Mouse (Mus musculus): Measurements from ENCODE around the gene Kcnh3. TPM values are rescaled to one million over a fixed set of nuclear protein-coding genes. Genes with fewer than 3 reads are reported as not detected.
"Not testable (repeated sequence)": the region's sequence is repeated elsewhere in the genome, so short reads cannot be mapped to it uniquely, and the experiment has no call there.

Kcnh3 gene
- total and polyA plus RNA-seq, 2 experiments: 0.09 TPM; not detected in 1

- no peak for TF ChIP-seq CTCF (IDR thresholded peaks at IDR 0.05; ENCODE audit: low read depth, low read length)
- TF ChIP-seq POLR2A (IDR thresholded peaks at IDR 0.05; ENCODE audit: extremely low read depth, insufficient read depth, low read length): no peak
- Histone ChIP-seq H3K27me3 (ENCODE audit: control insufficient read depth, insufficient read depth, low read length) (no peaks in the 10 kb centered on the region), H3K4me1 (ENCODE audit: control insufficient read depth, insufficient read depth, low read length) (peaks cover 5% of the 10 kb centered on the region; the same call in 1 of the 2 replicates), H3K4me3 (ENCODE audit: insufficient read depth, low read depth, low read length) (peak overlapping the region; percentile 84), H3K36me3 (ENCODE audit: control insufficient read depth, insufficient read depth, low read length) (peaks cover 3% of the 10 kb centered on the region; the same call in 1 of the 2 replicates), H3K9ac (ENCODE audit: low read depth, low read length) (peak overlapping the region; percentile 64), H3K79me2 (ENCODE audit: control insufficient read depth, insufficient read depth, low read length) (peaks cover 5% of the 10 kb centered on the region; the same call in 1 of the 2 replicates), H3K27ac (replicated peaks; ENCODE audit: insufficient read depth, low read depth, low read length) (peak overlapping the region; percentile 96)
- DNase-seq (ENCODE audit: extremely low read depth, low read depth, low spot score): peak; percentile 9
- 3% methylated on average over 22 of the region's 22 CpGs for WGBS
These were observed 27.9 kb downstream of the Kcnh3 start for GRCm38 (mm10) chr15:99252381-99253174.

- not testable (repeated sequence) for H3K27ac ChIP-seq (replicated peaks; ENCODE audit: insufficient read depth, low read depth, low read length); H3K79me2 ChIP-seq (ENCODE audit: control insufficient read depth, insufficient read depth, low read length); H3K4me1 ChIP-seq (ENCODE audit: control insufficient read depth, insufficient read depth, low read length); DNase-seq (ENCODE audit: extremely low read depth, low read depth, low spot score); H3K9ac ChIP-seq (ENCODE audit: low read depth, low read length); H3K4me3 ChIP-seq (ENCODE audit: insufficient read depth, low read depth, low read length); H3K36me3 ChIP-seq (ENCODE audit: control insufficient read depth, insufficient read depth, low read length); H3K27me3 ChIP-seq (ENCODE audit: control insufficient read depth, insufficient read depth, low read length)
- WGBS: 50% methylated on average over 2 of the region's 2 CpGs
These were observed 28.5 kb downstream of the Kcnh3 start for GRCm38 (mm10) chr15:99253175-99253479.

- 96% methylated on average over 6 of the region's 6 CpGs for WGBS
- H3K4me3 ChIP-seq (ENCODE audit: insufficient read depth, low read depth, low read length): no peak overlapping the region
- no peak for TF ChIP-seq CTCF (IDR thresholded peaks at IDR 0.05; ENCODE audit: low read depth, low read length)
- TF ChIP-seq POLR2A (IDR thresholded peaks at IDR 0.05; ENCODE audit: extremely low read depth, insufficient read depth, low read length): no peak
- H3K79me2 ChIP-seq (ENCODE audit: control insufficient read depth, insufficient read depth, low read length): peaks cover 5% of the 10 kb centered on the region; the same call in 1 of the 2 replicates
- no peak overlapping the region for H3K27ac ChIP-seq (replicated peaks; ENCODE audit: insufficient read depth, low read depth, low read length)
- no peak for DNase-seq (ENCODE audit: extremely low read depth, low read depth, low spot score)
- H3K9ac ChIP-seq (ENCODE audit: low read depth, low read length): no peak overlapping the region
- no peaks in the 10 kb centered on the region for H3K27me3 ChIP-seq (ENCODE audit: control insufficient read depth, insufficient read depth, low read length)
- no peaks in the 10 kb centered on the region for H3K36me3 ChIP-seq (ENCODE audit: control insufficient read depth, insufficient read depth, low read length)
- H3K4me1 ChIP-seq (ENCODE audit: control insufficient read depth, insufficient read depth, low read length): peaks cover 5% of the 10 kb centered on the region; the same call in 1 of the 2 replicates
These were observed 29.1 kb downstream of the Kcnh3 start for GRCm38 (mm10) chr15:99253772-99254171.

- WGBS: 95% methylated on average over 2 of the region's 2 CpGs
- TF ChIP-seq POLR2A (IDR thresholded peaks at IDR 0.05; ENCODE audit: extremely low read depth, insufficient read depth, low read length) (no peak), CTCF (IDR thresholded peaks at IDR 0.05; ENCODE audit: low read depth, low read length) (no peak)
- no peak overlapping the region for H3K9ac ChIP-seq (ENCODE audit: low read depth, low read length)
- no peak overlapping the region for H3K27ac ChIP-seq (replicated peaks; ENCODE audit: insufficient read depth, low read depth, low read length)
- DNase-seq (ENCODE audit: extremely low read depth, low read depth, low spot score): no peak
- no peak overlapping the region for H3K4me3 ChIP-seq (ENCODE audit: insufficient read depth, low read depth, low read length)
- H3K36me3 ChIP-seq (ENCODE audit: control insufficient read depth, insufficient read depth, low read length): no peaks in the 10 kb centered on the region
- H3K79me2 ChIP-seq (ENCODE audit: control insufficient read depth, insufficient read depth, low read length): peaks cover 5% of the 10 kb centered on the region; the same call in 1 of the 2 replicates
- H3K4me1 ChIP-seq (ENCODE audit: control insufficient read depth, insufficient read depth, low read length): peaks cover 5% of the 10 kb centered on the region; the same call in 1 of the 2 replicates
- H3K27me3 ChIP-seq (ENCODE audit: control insufficient read depth, insufficient read depth, low read length): no peaks in the 10 kb centered on the region
These were observed 29.9 kb downstream of the Kcnh3 start for GRCm38 (mm10) chr15:99254477-99255005.

GRCm38 (mm10) chr15:99255241-99255749, 30.6 kb downstream of the Kcnh3 start:
- Histone ChIP-seq H3K4me1 (ENCODE audit: control insufficient read depth, insufficient read depth, low read length) (peaks cover 7% of the 10 kb centered on the region), H3K27ac (replicated peaks; ENCODE audit: insufficient read depth, low read depth, low read length) (no peak overlapping the region), H3K4me3 (ENCODE audit: insufficient read depth, low read depth, low read length) (no peak overlapping the region), H3K79me2 (ENCODE audit: control insufficient read depth, insufficient read depth, low read length) (no peaks in the 10 kb centered on the region), H3K36me3 (ENCODE audit: control insufficient read depth, insufficient read depth, low read length) (no peaks in the 10 kb centered on the region), H3K27me3 (ENCODE audit: control insufficient read depth, insufficient read depth, low read length) (no peaks in the 10 kb centered on the region), H3K9ac (ENCODE audit: low read depth, low read length) (no peak overlapping the region)
- WGBS: 93% methylated on average over 6 of the region's 6 CpGs
- TF ChIP-seq CTCF (IDR thresholded peaks at IDR 0.05; ENCODE audit: low read depth, low read length) (no peak), POLR2A (IDR thresholded peaks at IDR 0.05; ENCODE audit: extremely low read depth, insufficient read depth, low read length) (no peak)
- DNase-seq (ENCODE audit: extremely low read depth, low read depth, low spot score): no peak
